Mouse (Mus musculus) leukemia stem cell, adult 10-12 weeks (primary cell): ENCODE results near the gene Scn5a. TPM values are rescaled to one million over a fixed set of nuclear protein-coding genes. Genes with fewer than 3 reads are reported as not detected.

Experiments used
- polyA plus RNA-seq: library from polyadenylated mRNA; stranded (reverse); fragments of >175 nt; gene quantifications from 2 replicates; pipeline ENCODE4 v1.2.3, GENCODE M21; 2012; ENCODE audit warnings: low replicate concordance

Scn5a gene
- 0.02 and 0.06 TPM in 2 replicates for polyA plus RNA-seq

GRCm38 (mm10) chr9:119578636-119579438 lies at the start of gene Scn5a:
Scn5a (minus strand) TSS chr9:119579016.

DNA sequence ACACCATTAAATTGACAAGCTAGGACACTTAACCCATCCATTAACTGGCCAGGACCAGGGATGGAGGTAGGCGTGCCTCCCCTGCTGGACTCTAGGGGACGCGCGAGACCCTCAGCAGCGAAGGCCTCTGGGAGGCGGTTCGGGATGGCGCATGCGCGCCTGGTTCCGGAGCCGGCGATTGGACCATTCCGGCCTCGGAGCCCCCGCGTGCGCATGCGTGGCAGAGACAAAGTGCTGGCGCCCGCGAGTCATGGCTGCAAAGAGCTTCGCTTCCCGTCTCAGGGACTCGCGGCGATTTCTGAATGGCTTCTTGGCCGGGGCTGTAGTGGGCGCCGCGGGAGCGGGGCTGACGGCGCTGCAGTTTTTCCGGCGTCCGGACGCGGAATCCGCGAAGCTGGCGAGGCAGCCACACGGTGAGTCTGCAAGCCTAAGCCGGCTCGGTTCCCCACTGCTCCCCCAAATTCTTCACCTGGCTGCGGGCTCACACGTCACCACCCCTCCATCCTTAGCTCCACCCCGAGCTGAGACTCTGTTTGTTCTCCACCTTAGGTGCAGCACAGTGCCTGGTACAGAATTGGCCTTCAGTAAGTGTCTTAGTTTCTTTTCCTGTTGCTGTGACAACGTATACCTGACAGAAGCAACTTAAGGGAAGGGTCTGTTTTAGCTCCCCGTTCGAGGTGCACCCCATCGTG lies 133.9 kb downstream of the Scn5a start, which contains the start of gene Exog:
Gene Exog (plus strand): TSS at position 206 of the 692 bp plus-strand sequence.

Other genes starting within 250 kb of the Scn5a start
- gene Acaa1a, start 239.3 kb downstream of the Scn5a start, polyA plus RNA-seq = 31.3 and 61.6 TPM in 2 replicates
- gene Myd88, start 237.6 kb downstream of the Scn5a start, polyA plus RNA-seq = 27.2 and 32.5 TPM in 2 replicates
- 4.6 and 8.9 TPM in 2 replicates for gene Xylb, start 221.6 kb downstream of the Scn5a start, polyA plus RNA-seq
- not detected in 2 replicates for gene Slc22a14, start 213.5 kb downstream of the Scn5a start, polyA plus RNA-seq
- 0.43 and 0.51 TPM in 2 replicates for gene Acvr2b, start 176.9 kb downstream of the Scn5a start, polyA plus RNA-seq
- 0.54 and 2.0 TPM in 2 replicates for gene Exog, start 134.1 kb downstream of the Scn5a start, polyA plus RNA-seq
- 0.10 TPM in 2 replicates for gene Scn10a, start 140.3 kb upstream of the Scn5a start, polyA plus RNA-seq
- not detected in 2 replicates for gene Scn11a, start 246.4 kb upstream of the Scn5a start, polyA plus RNA-seq